Mouse (Mus musculus) CH12.LX (cell line): ENCODE data around the gene Gstt4. TPM values are rescaled to one million over a fixed set of nuclear protein-coding genes. Genes with fewer than 3 reads are reported as not detected.

Experiments used
- DNase-seq: peaks from one replicate; pipeline ENCODE4 v3.0.0-alpha.2; 2013; ENCODE audit errors: extremely low read depth
- H3K27ac ChIP-seq: 2 replicates; pipeline ENCODE4 v1.5.1; 2012; ENCODE audit warnings: low read depth, mild to moderate bottlenecking, control low read depth, moderate library complexity; ENCODE audit not compliant: insufficient read depth
- H3K27me3 ChIP-seq: replicated peaks from 2 replicates; pipeline ENCODE3; 2012; ENCODE audit warnings: inconsistent platforms
- H3K36me3 ChIP-seq, 2 experiments: replicated peaks in 1 of 2; 2 replicates each; pipeline versions ENCODE3 to v1.6.1; 2012; ENCODE audit warnings: inconsistent platforms in 1 of 2, low read length in 1 of 2, mild to moderate bottlenecking in 1 of 2, mixed read lengths in 1 of 2, moderate library complexity in 1 of 2; ENCODE audit not compliant: control insufficient read depth in 1 of 2, insufficient read depth in 1 of 2
- H3K4me1 ChIP-seq, 2 experiments: 2 replicates each; pipeline ENCODE4 v1.6.1; 2012; ENCODE audit warnings: inconsistent platforms in 1 of 2, moderate library complexity in 1 of 2; ENCODE audit not compliant: insufficient read depth in 2 of 2, control insufficient read depth in 1 of 2
- H3K4me2 ChIP-seq: 2 replicates; pipeline ENCODE4 v1.6.1; 2012; ENCODE audit warnings: low read depth, mild to moderate bottlenecking, control low read depth; ENCODE audit not compliant: poor library complexity, insufficient read depth, severe bottlenecking
- H3K4me3 ChIP-seq, 3 experiments: fragments of 150-350 bp in 1 of 3; sonication (generic) in 1 of 3; replicated peaks in 1 of 3; 2 replicates each; pipeline versions ENCODE3 to v1.5.1; 2011 to 2012; ENCODE audit warnings: low read depth in 2 of 3, low read length in 2 of 3, mild to moderate bottlenecking in 2 of 3, moderate library complexity in 2 of 3, control low read depth in 1 of 3, improper control_type of control experiment in 1 of 3, inconsistent platforms in 1 of 3, mixed read lengths in 1 of 3; ENCODE audit not compliant: poor library complexity in 1 of 3
- H3K79me2 ChIP-seq: replicated peaks from 2 replicates; pipeline ENCODE4 v1.6.1; 2012; ENCODE audit warnings: mild to moderate bottlenecking, moderate library complexity; ENCODE audit not compliant: control insufficient read depth, poor library complexity, insufficient read depth, severe bottlenecking; ENCODE audit errors: extremely low read depth
- H3K9ac ChIP-seq: 2 replicates; pipeline ENCODE4 v1.6.1; 2012; ENCODE audit warnings: low read depth, mild to moderate bottlenecking, control low read depth, moderate library complexity; ENCODE audit not compliant: insufficient read depth
- H3K9me3 ChIP-seq: replicated peaks from 2 replicates; pipeline ENCODE3; 2012; ENCODE audit warnings: low read length, inconsistent platforms, mixed read lengths
- BHLHE40 ChIP-seq: IDR thresholded peaks from 2 replicates; pipeline ENCODE4 v1.6.1; 2011; ENCODE audit warnings: mild to moderate bottlenecking, low read depth, low read length, improper control_type of control experiment
- CHD2 ChIP-seq: IDR thresholded peaks from 2 replicates; pipeline ENCODE4 v1.6.1; 2011; ENCODE audit warnings: low read length, improper control_type of control experiment
- CTCF ChIP-seq, 2 experiments: IDR thresholded peaks in 1 of 2; conservative IDR thresholded peaks in 1 of 2; 2 replicates each; pipeline ENCODE4 v1.5.1; 2011 to 2012; ENCODE audit warnings: low read depth in 2 of 2, low read length in 2 of 2, improper control_type of control experiment in 1 of 2, inconsistent platforms in 1 of 2, mild to moderate bottlenecking in 1 of 2, moderate library complexity in 1 of 2
- E2F4 ChIP-seq: IDR thresholded peaks from 2 replicates; pipeline ENCODE4 v1.6.1; 2011; ENCODE audit warnings: low read depth, low read length, improper control_type of control experiment; ENCODE audit not compliant: insufficient replicate concordance
- ELF1 ChIP-seq: IDR thresholded peaks from 2 replicates; pipeline ENCODE4 v1.6.1; 2014; ENCODE audit warnings: low read depth, mild to moderate bottlenecking, inconsistent platforms, low read length, improper control_type of control experiment
- EP300 ChIP-seq: IDR thresholded peaks from 2 replicates; pipeline ENCODE4 v1.6.1; 2011; ENCODE audit warnings: low read length, improper control_type of control experiment
- GABPA ChIP-seq: IDR thresholded peaks from 2 replicates; pipeline ENCODE4 v1.6.1; 2012; ENCODE audit warnings: low read depth, low read length, improper control_type of control experiment, inconsistent platforms; ENCODE audit not compliant: insufficient replicate concordance
- HCFC1 ChIP-seq: IDR thresholded peaks from 2 replicates; pipeline ENCODE4 v1.6.1; 2012; ENCODE audit warnings: low read depth, mild to moderate bottlenecking, inconsistent platforms, low read length, improper control_type of control experiment
- KAT2A ChIP-seq: IDR thresholded peaks from 2 replicates; pipeline ENCODE4 v1.6.1; 2012; ENCODE audit warnings: low read length, improper control_type of control experiment, inconsistent platforms; ENCODE audit not compliant: insufficient replicate concordance
- MAFK ChIP-seq: IDR thresholded peaks from 2 replicates; pipeline ENCODE4 v1.6.1; 2011; ENCODE audit warnings: low read length, improper control_type of control experiment; ENCODE audit not compliant: insufficient replicate concordance
- MAX ChIP-seq: IDR thresholded peaks from 2 replicates; pipeline ENCODE4 v1.6.1; 2011; ENCODE audit warnings: low read length, improper control_type of control experiment
- MAZ ChIP-seq: IDR thresholded peaks from 2 replicates; pipeline ENCODE4 v1.6.1; 2012; ENCODE audit warnings: low read depth, mild to moderate bottlenecking, inconsistent platforms, low read length, improper control_type of control experiment, moderate library complexity
- MEF2A ChIP-seq: IDR thresholded peaks from 2 replicates; pipeline ENCODE4 v1.6.1; 2014; ENCODE audit warnings: low read depth, mild to moderate bottlenecking, inconsistent platforms, low read length, improper control_type of control experiment, borderline replicate concordance
- NRF1 ChIP-seq: IDR thresholded peaks from 2 replicates; pipeline ENCODE4 v1.6.1; 2014; ENCODE audit warnings: low read depth, mild to moderate bottlenecking, inconsistent platforms, low read length, improper control_type of control experiment, moderate library complexity
- PAX5 ChIP-seq: IDR thresholded peaks from 2 replicates; pipeline ENCODE4 v1.6.1; 2012; ENCODE audit warnings: low read length, inconsistent platforms, mixed read lengths
- POLR2A ChIP-seq: IDR thresholded peaks from 2 replicates; pipeline ENCODE4 v1.6.1; 2011; ENCODE audit warnings: low read depth, mild to moderate bottlenecking, improper control_type of control experiment, low read length
- TBP ChIP-seq: conservative IDR thresholded peaks from 2 replicates; pipeline ENCODE4 v1.6.1; 2011; ENCODE audit warnings: low read depth, low read length, improper control_type of control experiment
- ZC3H11A ChIP-seq: IDR thresholded peaks from 2 replicates; pipeline ENCODE4 v1.6.1; 2012; ENCODE audit warnings: low read depth, mild to moderate bottlenecking, inconsistent platforms, low read length, improper control_type of control experiment
- ZNF384 ChIP-seq: IDR thresholded peaks from 2 replicates; pipeline ENCODE4 v1.6.1; 2012; ENCODE audit warnings: low read depth, low read length, improper control_type of control experiment, inconsistent platforms
- dilution Hi-C: fragments of 300-500 bp; cut with MboI; formaldehyde crosslinking; loops from 2 replicates; pipeline ENCODE4 v1.14.3; 2020; ENCODE audit warnings: low sequenced_read_pairs; ENCODE audit not compliant: extremely low pct_unique_long_range_greater_than_20kb, extremely low pct_ligation_motif_present
- in situ Hi-C: fragments of 300-500 bp; cut with MboI; formaldehyde crosslinking; loops from 3 replicates; pipeline ENCODE4 v1.14.3; 2019; ENCODE audit warnings: low sequenced_read_pairs, low pct_ligation_motif_present, low pct_unique_long_range_greater_than_20kb, mixed read lengths
- polyA plus RNA-seq: library from polyadenylated mRNA; unstranded; fragments of >175 nt; gene quantifications from 2 replicates; pipeline ENCODE4 v1.2.1, GENCODE M21; 2012; ENCODE audit warnings: low read depth; ENCODE audit not compliant: insufficient read length
- total RNA-seq, 2 experiments: library from RNA; depleted of rRNA; stranded (reverse); fragments of 300-350 nt in 1 of 2; fragments of >200 nt in 1 of 2; gene quantifications; 2 replicates each; pipeline ENCODE4 v1.2.3; 2012 to 2014

Gene Gstt4
- total and polyA plus RNA-seq, 3 experiments: 0.21 to 0.80 (median 0.42) TPM

DNA sequence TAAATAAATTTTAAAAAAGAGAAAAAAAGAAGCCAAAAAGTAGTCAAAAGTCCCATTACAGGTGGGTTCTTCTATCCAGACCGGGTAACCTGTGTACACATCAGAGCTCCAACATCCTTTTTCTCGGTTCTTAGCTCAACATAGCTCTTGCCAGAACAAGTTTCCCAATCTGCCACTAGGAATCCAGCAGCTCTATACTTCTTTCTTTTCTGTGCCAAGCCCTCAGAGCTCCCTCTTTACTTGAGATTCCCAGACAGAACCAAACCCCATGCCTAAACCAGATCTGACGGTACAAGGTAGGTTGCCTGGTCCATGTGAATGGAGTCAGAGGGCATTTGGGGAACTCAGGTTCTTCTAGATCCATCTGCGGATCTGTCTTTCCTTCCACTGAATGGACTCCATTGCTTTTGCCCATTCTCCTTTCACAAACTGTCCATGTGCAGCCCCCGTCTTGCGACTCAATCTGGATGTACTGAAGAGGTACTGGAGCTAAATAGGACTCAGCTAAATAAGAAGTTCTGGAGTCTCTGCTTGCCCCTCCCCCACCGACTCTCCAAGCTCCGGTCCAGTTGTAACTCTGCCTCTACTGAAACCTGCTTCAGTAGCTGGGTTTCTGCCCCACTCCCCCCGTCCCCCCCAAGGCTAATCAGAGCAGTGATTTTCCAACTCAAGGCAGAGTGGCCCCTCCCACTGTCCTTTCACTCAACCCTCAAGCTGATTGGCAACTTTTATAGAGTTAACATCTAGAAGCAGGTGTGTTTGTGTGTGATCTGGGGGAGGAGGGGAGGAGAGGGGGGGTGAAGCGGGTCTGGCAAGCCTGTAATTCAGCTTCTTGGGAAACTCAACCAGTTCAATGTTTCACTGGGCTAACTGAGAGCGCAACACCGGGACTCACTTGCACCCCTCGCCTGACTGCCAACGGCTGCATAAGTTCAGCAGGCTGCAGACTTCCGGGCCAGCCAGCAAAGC, 42.9 kb downstream of the Gstt4 start:
- H3K9me3 ChIP-seq: no peaks in the 10 kb centered on the region
- H3K4me2 ChIP-seq: peak overlapping the region; percentile 94
- H3K9ac ChIP-seq: peak overlapping the region; percentile 44
- H3K4me1 ChIP-seq: peaks cover 6 to 30% of the 10 kb centered on the region in 2 experiments
- H3K27me3 ChIP-seq: no peaks in the 10 kb centered on the region
- H3K36me3 ChIP-seq: peaks cover 9 to 35% of the 10 kb centered on the region in 2 experiments
- peaks cover 3% of the 10 kb centered on the region; the same call in 1 of the 2 replicates for H3K79me2 ChIP-seq
- dilution Hi-C loops (no loop called here), in situ Hi-C loops (loop anchor here (5.0 kb wide), 1 partner anchor 48 kb away; no protein-coding TSS in a partner anchor)
- TF ChIP-seq HCFC1: no peak
- 0 out of 2 replicates have a peak, but pooled peaks have one; percentile 30 for TF ChIP-seq ELF1
- peak; percentile 33; the same call in 1 of the 2 replicates for TF ChIP-seq CHD2
- TF ChIP-seq ZC3H11A: no peak
- TF ChIP-seq E2F4: no peak
- TF ChIP-seq CTCF (conservative IDR thresholded peaks at IDR 0.05 in 1 of 2, IDR thresholded peaks at IDR 0.05 in 1 of 2; ENCODE audit: low read depth in 2 of 2, low read length in 2 of 2): no peak
- TF ChIP-seq ZNF384: no peak
- no peak for TF ChIP-seq TBP
- H3K4me3 ChIP-seq: peak overlapping the region; percentile 74 to 92 (median 80)
- no peak for DNase-seq
- no peak overlapping the region for H3K27ac ChIP-seq

DNA sequence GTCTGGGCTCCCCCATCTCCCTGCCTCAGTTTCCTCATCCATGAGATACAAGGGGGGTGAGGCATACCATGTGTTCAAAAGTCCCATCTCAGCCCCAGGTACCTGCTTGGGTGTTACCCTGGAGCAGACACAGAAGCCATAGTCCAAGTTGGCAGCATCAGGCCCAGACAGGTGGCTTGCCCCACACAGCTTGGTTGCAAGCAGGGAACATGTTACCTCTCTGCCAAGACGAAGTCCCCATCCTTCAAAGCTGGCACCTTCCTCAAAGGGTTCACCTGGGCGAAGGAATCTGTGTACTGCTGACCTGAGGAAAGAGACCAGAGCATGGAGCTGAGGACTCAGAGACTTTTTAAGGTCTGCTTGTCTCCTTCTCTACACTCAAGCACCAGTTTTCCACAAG, 44.5 kb downstream of the Gstt4 start:
- Histone ChIP-seq H3K4me3 (no peak overlapping the region), H3K27ac (no peak overlapping the region), H3K9me3 (no peaks in the 10 kb centered on the region), H3K79me2 (peaks cover 3% of the 10 kb centered on the region; the same call in 1 of the 2 replicates), H3K4me1 (peaks cover 6 to 38% of the 10 kb centered on the region in 2 experiments), H3K4me2 (no peak overlapping the region), H3K36me3 (peaks cover 7 to 39% of the 10 kb centered on the region in 2 experiments), H3K9ac (no peak overlapping the region), H3K27me3 (no peaks in the 10 kb centered on the region)
- TF ChIP-seq PAX5: no peak
- no peak for TF ChIP-seq KAT2A
- TF ChIP-seq GABPA: no peak
- TF ChIP-seq NRF1: no peak
- no peak for TF ChIP-seq POLR2A
- TF ChIP-seq BHLHE40: no peak
- TF ChIP-seq MAZ: no peak
- TF ChIP-seq ELF1: no peak
- no peak for TF ChIP-seq CTCF (conservative IDR thresholded peaks at IDR 0.05 in 1 of 2, IDR thresholded peaks at IDR 0.05 in 1 of 2; ENCODE audit: low read depth in 2 of 2, low read length in 2 of 2)
- no peak for TF ChIP-seq MEF2A
- no peak for TF ChIP-seq EP300
- TF ChIP-seq MAFK: no peak
- no peak for TF ChIP-seq E2F4
- no peak for TF ChIP-seq MAX
- in situ Hi-C loops: no loop called here
- dilution Hi-C loops: no loop called here
- DNase-seq: no peak
